Mouse (Mus musculus) C2C12 (cell line): ENCODE data around the gene Rab3ip.

Experiments used
- CEBPB ChIP-seq: IDR thresholded peaks from one replicate; pipeline ENCODE4 v1.6.1; 2011; ENCODE audit warnings: low read depth, mild to moderate bottlenecking, control low read depth, moderate library complexity
- CTCF ChIP-seq: IDR thresholded peaks from one replicate; pipeline ENCODE4 v1.5.1; 2011; ENCODE audit not compliant: control insufficient read depth, insufficient read depth, insufficient read length
- FOSL1 ChIP-seq: IDR thresholded peaks from one replicate; pipeline ENCODE4 v1.8.0; 2011; ENCODE audit warnings: mild to moderate bottlenecking, low read length; ENCODE audit not compliant: poor library complexity, insufficient read depth, severe bottlenecking

DNA sequence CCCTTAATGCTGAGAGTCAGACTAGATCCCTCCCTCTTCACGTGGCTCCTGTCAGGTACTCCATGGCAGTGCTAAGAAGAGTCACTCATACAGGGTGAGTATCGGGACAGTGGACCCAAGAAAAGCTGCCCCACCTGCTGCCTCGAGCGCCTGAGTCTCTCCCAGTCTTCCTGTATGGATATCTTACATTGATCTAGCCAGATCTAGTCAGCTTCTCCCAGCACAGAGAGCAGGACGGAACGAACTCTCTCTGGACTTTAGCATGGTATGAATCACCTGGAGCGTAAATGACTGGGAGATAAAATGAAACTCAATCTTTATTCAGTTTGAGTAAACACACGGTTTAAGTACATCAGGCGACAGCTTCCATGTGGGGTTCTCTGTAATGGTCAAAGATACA, 76.1 kb downstream of the Rab3ip start:
- TF ChIP-seq CTCF (no peak), CEBPB (no peak), FOSL1 (no peak)
